Mouse (Mus musculus) cortical plate, adult 2 months (tissue): Measurements from ENCODE around the gene Fbxl17.

Source experiments
- CTCF ChIP-seq: fragments of 200-500 bp; IDR thresholded peaks from 2 replicates; pipeline ENCODE4 v1.5.1; 2011; ENCODE audit warnings: mild to moderate bottlenecking, control low read depth, low read length; ENCODE audit not compliant: insufficient read depth; ENCODE audit errors: extremely low read depth
- POLR2A ChIP-seq: fragments of 200-500 bp; IDR thresholded peaks from 2 replicates; pipeline ENCODE4 v1.6.1; 2011; ENCODE audit warnings: mild to moderate bottlenecking, low read length, control low read depth; ENCODE audit not compliant: insufficient read depth; ENCODE audit errors: extremely low read depth

GRCm38 (mm10) chr17:63459712-63460495, 39.9 kb downstream of the Fbxl17 start:
- TF ChIP-seq CTCF (no peak), POLR2A (no peak)
